Mouse (Mus musculus) limb, embryonic 14.5 days (tissue): ENCODE results near the gene H2-DMa. TPM values are rescaled to one million over a fixed set of nuclear protein-coding genes. Genes with fewer than 3 reads are reported as not detected.
A peak's percentile ranks its signal among the peaks of the same experiment; 100 is the strongest.

Experiments used
- ATAC-seq: fragments of 200-750 bp; cut with Nextera tagmentation; 2 replicates; pipeline ENCODE4 v1.8.0; 2017; ENCODE audit warnings: low read depth, moderate number of reproducible peaks, moderate TSS enrichment; ENCODE audit not compliant: low FRiP score
- DNase-seq: peaks from one replicate; pipeline ENCODE4 v3.0.0-alpha.2; 2015; ENCODE audit warnings: low spot score
- H3K27ac ChIP-seq: fragments of 300-500 bp; sonication (generic); replicated peaks from 2 replicates; pipeline ENCODE4 v1.5.1; 2014; ENCODE audit warnings: low read depth, mild to moderate bottlenecking, low read length, moderate library complexity, mixed read lengths
- H3K27me3 ChIP-seq: fragments of 300-500 bp; sonication (generic); 2 replicates; pipeline ENCODE4 v1.6.1; 2014; ENCODE audit warnings: low read length, mixed read lengths; ENCODE audit not compliant: control insufficient read depth, insufficient read depth
- H3K36me3 ChIP-seq: fragments of 300-500 bp; sonication (generic); 2 replicates; pipeline ENCODE4 v1.6.1; 2014; ENCODE audit warnings: mild to moderate bottlenecking, low read length, moderate library complexity, mixed read lengths; ENCODE audit not compliant: control insufficient read depth, insufficient read depth
- H3K4me1 ChIP-seq: fragments of 300-500 bp; sonication (generic); 2 replicates; pipeline ENCODE4 v1.6.1; 2014; ENCODE audit warnings: antibody characterized with exemption, low read length, mixed read lengths; ENCODE audit not compliant: control insufficient read depth, insufficient read depth
- H3K4me2 ChIP-seq: fragments of 300-500 bp; sonication (generic); replicated peaks from 2 replicates; pipeline ENCODE4 v1.6.1; 2014; ENCODE audit warnings: low read depth, mild to moderate bottlenecking, low read length, moderate library complexity; ENCODE audit not compliant: severe bottlenecking
- H3K4me3 ChIP-seq: fragments of 300-500 bp; sonication (generic); replicated peaks from 2 replicates; pipeline ENCODE4 v1.5.1; 2014; ENCODE audit warnings: low read length
- H3K9ac ChIP-seq: fragments of 300-500 bp; sonication (generic); 2 replicates; pipeline ENCODE4 v1.6.1; 2014; ENCODE audit warnings: mild to moderate bottlenecking, low read depth, low read length, moderate library complexity; ENCODE audit not compliant: severe bottlenecking
- H3K9me3 ChIP-seq: fragments of 300-500 bp; sonication (generic); 2 replicates; pipeline ENCODE4 v1.6.1; 2016; ENCODE audit warnings: low read length; ENCODE audit not compliant: control insufficient read depth
- POLR2A ChIP-seq: fragments of 200-500 bp; IDR thresholded peaks from 2 replicates; pipeline ENCODE4 v1.8.0; 2012; ENCODE audit warnings: inconsistent platforms, mild to moderate bottlenecking, moderate library complexity, borderline replicate concordance; ENCODE audit not compliant: insufficient read depth, insufficient read length; ENCODE audit errors: extremely low read depth
- WGBS: fragments of 180-500 bp; shearing (Covaris S2); extraction: QIAGEN DNeasy Blood & Tissue Kit; methylation state at CpG from one replicate; pipeline ENCODE4 v1.1.7; 2014; 5-methylcytosine and 5-hydroxymethylcytosine counted together
- polyA plus RNA-seq, 2 experiments: library from polyadenylated mRNA; depleted of rRNA in 1 of 2; stranded (reverse) in 1 of 2; unstranded in 1 of 2; fragments of >200 nt; fragmentation: Nextera tagmentation in 1 of 2; extraction: Ambion mirVana in 1 of 2; gene quantifications; 2 replicates each; pipeline versions ENCODE4 v1.2.1 to v1.2.3; 2012 to 2014

Gene H2-DMa
- 13.1 and 20.2 TPM in 2 replicates for polyA plus RNA-seq (2012; rRNA removed)
- polyA plus RNA-seq (2014; fragmentation: Nextera tagmentation; extraction: Ambion mirVana), result 16.8 and 19.0 TPM in 2 replicates

GRCm38 (mm10) chr17:34119249-34120179 is at the start of gene H2-DMa:
H2-DMa (plus strand) TSS chr17:34119541.
- peaks cover 45% of the 10 kb centered on the region for H3K36me3 ChIP-seq
- DNase-seq, result peak; percentile 99
- H3K4me2 ChIP-seq, result peak within 1 kb of the TSS; percentile 97
- no peaks in the 10 kb centered on the region for H3K9me3 ChIP-seq
- H3K4me3 ChIP-seq, result peak within 1 kb of the TSS; percentile 100
- H3K27ac ChIP-seq, result peak within 1 kb of the TSS; percentile 100
- peak; percentile 77 for ATAC-seq
- WGBS, result under 1% methylated on average over 73 of the region's 96 CpGs
- no peaks in the 10 kb centered on the region for H3K27me3 ChIP-seq
- peaks cover 23% of the 10 kb centered on the region for H3K4me1 ChIP-seq
- H3K9ac ChIP-seq, result peak within 1 kb of the TSS; percentile 97
- peak; percentile 100 for TF ChIP-seq POLR2A

GRCm38 (mm10) chr17:34072091-34072490 is 47.2 kb upstream of the H2-DMa start:
- H3K4me3 ChIP-seq, result no peak overlapping the region
- ATAC-seq (no peak), DNase-seq (no peak)
- no peak overlapping the region for H3K27ac ChIP-seq
- peaks cover 15% of the 10 kb centered on the region for H3K27me3 ChIP-seq
- H3K4me1 ChIP-seq, result no peaks in the 10 kb centered on the region; the same call in 1 of the 2 replicates
- H3K4me2 ChIP-seq, result no peak overlapping the region
- no peaks in the 10 kb centered on the region for H3K9me3 ChIP-seq
- TF ChIP-seq POLR2A, result no peak
- H3K36me3 ChIP-seq, result no peaks in the 10 kb centered on the region
- WGBS, result 72% methylated on average over 5 of the region's 5 CpGs
- H3K9ac ChIP-seq, result no peak overlapping the region

- no peak for TF ChIP-seq POLR2A
- Histone ChIP-seq H3K4me1 (no peaks in the 10 kb centered on the region; the same call in 1 of the 2 replicates), H3K27ac (no peak overlapping the region), H3K9me3 (no peaks in the 10 kb centered on the region), H3K27me3 (peaks cover 19% of the 10 kb centered on the region), H3K4me3 (no peak overlapping the region), H3K36me3 (no peaks in the 10 kb centered on the region), H3K4me2 (no peak overlapping the region), H3K9ac (no peak overlapping the region)
- 38% methylated on average over 7 of the region's 7 CpGs for WGBS
- ATAC-seq (no peak), DNase-seq (peak; percentile 66)
These were observed 44.1 kb upstream of the H2-DMa start for GRCm38 (mm10) chr17:34075271-34075670.

GRCm38 (mm10) chr17:34077549-34077948 is 41.8 kb upstream of the H2-DMa start:
- Histone ChIP-seq H3K9me3 (no peaks in the 10 kb centered on the region), H3K27me3 (peaks cover 19% of the 10 kb centered on the region), H3K27ac (no peak overlapping the region), H3K4me2 (no peak overlapping the region), H3K9ac (no peak overlapping the region), H3K36me3 (no peaks in the 10 kb centered on the region), H3K4me3 (no peak overlapping the region), H3K4me1 (no peaks in the 10 kb centered on the region; the same call in 1 of the 2 replicates)
- TF ChIP-seq POLR2A, result no peak
- ATAC-seq, result no peak
- 1% methylated on average over 9 of the region's 9 CpGs for WGBS
- peak; percentile 85 for DNase-seq

- Histone ChIP-seq H3K27me3 (peaks cover 19% of the 10 kb centered on the region), H3K36me3 (no peaks in the 10 kb centered on the region), H3K27ac (no peak overlapping the region), H3K9me3 (no peaks in the 10 kb centered on the region), H3K9ac (no peak overlapping the region), H3K4me1 (no peaks in the 10 kb centered on the region; the same call in 1 of the 2 replicates), H3K4me3 (no peak overlapping the region), H3K4me2 (no peak overlapping the region)
- WGBS, result 58% methylated on average over 4 of the region's 4 CpGs
- ATAC-seq, result no peak
- no peak for TF ChIP-seq POLR2A
- DNase-seq, result no peak
These were observed 41.2 kb upstream of the H2-DMa start for GRCm38 (mm10) chr17:34078148-34078547.
